Mouse (Mus musculus) megakaryocyte, embryonic 14.5 days (primary cell): ENCODE data around the gene Prune2.

Experiments used
- FLI1 ChIP-seq: IDR thresholded peaks from 2 replicates; pipeline ENCODE4 v1.6.1; 2012; ENCODE audit warnings: low read length, inconsistent platforms, mixed read lengths
- GATA1 ChIP-seq: IDR thresholded peaks from 3 replicates; pipeline ENCODE4 v1.6.1; 2012; ENCODE audit warnings: mixed read lengths, low read length, inconsistent platforms, borderline replicate concordance

- TF ChIP-seq GATA1 (no peak), FLI1 (no peak)
Measured at GRCm38 (mm10) chr19:16955231-16955612, 696 bp upstream of the Prune2 start.
